Mouse (Mus musculus): ENCODE measurements around the gene Dnah14. TPM values are rescaled to one million over a fixed set of nuclear protein-coding genes. Genes with fewer than 3 reads are reported as not detected.
"Not testable (repeated sequence)": the region's sequence is repeated elsewhere in the genome, so short reads cannot be mapped to it uniquely, and the experiment has no call there.

The Dnah14 gene
- total RNA-seq, 2 experiments from 2014 or later = 0.05 TPM; not detected in 1

DNA sequence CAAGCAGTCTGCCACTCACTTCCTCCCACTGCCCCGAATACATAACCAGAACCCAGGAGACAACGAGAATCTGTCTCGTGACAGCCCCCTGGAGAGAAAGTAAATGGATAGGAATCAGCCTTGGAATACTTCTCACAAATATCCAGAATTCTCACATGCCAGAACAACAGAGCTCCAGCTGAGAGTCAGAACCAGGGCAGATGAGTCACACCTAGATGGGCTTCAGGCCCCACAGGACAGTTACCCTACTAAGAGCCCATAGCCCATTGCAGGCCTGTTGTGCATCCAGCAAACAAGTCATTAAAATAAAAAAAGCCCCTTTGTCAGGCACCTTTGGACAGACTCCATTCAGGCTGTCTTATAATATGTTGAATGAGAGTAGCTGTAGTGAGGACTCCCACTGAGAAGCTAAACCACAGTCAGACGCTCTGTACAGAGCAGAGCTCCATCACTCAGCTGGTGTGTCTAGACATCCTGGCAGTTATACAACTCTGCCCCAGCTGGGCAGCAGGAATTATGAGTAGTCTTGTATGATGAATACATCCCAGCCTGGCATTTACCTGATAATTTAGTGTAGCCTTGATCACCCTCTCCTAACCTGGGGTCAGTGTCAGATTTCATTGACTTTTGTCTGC is 166.0 kb downstream of the Dnah14 start:
- no peak for DNase-seq
- intact Hi-C loops (cut with DNase I) = no loop called here

DNA sequence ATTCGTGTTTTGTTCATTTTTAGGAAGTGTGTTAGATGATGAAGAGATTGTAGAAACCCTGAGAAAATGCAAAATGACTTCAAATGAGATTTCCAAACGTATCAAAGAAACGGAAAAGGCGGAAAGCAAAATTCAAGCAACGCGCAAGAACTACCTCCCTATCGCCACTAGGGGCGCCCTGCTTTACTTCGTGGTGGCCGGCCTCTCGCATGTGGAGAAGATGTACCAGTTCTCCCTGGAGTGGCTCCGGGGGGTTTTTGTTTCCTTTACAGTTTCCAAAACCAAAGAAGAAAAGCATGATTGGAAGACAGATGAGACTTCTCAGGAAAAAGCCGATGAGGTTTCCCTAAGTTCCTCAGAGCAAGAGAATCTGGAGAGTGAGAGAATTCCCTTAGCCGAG is 193.0 kb downstream of the Dnah14 start:
- DNase-seq = peak in 1 of 2 experiments; percentile 6
- intact Hi-C loops (cut with DNase I) = no loop called here

DNA sequence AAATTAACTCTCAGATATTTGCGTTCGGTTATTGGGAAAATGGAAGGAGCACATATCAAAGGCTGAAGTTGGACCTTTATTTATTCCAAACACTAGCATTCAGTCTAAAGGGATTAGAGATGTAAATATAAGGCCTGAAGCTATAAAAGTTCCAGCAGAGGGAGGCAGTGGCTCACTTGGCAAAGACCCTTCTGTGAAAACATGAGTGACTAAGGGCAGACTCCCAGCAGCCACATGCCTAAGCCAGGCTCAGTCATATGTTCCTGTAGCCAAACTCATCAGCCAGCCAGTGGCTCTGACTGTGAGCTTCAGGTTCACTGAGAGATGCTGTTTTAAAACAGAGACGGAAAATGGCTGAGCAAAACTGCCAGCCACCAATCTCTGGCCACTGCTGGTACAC is 195.5 kb downstream of the Dnah14 start:
- no peak for DNase-seq
- intact Hi-C loops (cut with DNase I) = no loop called here

DNA sequence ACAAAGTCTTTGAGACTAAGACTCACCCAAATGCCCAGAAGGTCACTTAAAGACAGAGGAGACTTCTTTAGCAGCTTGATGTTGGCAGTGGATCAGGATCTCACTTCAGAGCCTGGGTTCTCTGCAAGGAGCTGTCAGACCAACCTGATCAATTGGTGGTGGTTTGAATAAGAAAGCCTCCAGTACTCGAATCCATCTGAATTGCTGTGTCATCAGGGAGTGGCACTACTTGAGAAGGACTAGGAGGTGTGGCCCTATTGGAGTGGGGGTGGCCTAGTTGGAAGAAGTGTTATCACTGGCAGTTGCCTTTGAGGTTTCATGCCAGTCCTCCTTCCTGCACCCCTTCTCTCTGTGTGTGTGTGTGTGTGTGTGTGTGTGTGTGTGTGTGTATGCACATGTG is 200.2 kb downstream of the Dnah14 start:
- intact Hi-C loops (cut with DNase I) = no loop called here
- DNase-seq = no peak

DNA sequence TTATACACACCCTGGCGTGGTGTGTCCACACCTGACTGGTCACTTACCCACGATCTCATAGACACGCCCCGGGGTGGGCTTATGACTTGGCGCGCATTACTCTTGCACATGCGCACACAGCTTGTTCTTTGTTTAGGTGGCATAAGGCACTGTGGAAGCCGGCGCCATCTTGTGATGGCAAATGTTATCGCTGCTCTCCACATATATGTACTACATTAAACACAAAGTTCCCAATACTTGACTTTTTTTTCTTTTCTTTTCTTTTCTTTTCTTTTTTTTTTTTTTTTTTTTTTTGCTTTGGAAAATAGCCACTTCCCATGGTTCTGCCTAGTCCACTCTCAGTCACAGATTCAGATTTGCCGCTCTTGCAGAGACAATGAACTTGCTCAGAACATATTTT is 206.2 kb downstream of the Dnah14 start:
- DNase-seq; intact Hi-C loops (cut with DNase I): not testable (repeated sequence)

DNA sequence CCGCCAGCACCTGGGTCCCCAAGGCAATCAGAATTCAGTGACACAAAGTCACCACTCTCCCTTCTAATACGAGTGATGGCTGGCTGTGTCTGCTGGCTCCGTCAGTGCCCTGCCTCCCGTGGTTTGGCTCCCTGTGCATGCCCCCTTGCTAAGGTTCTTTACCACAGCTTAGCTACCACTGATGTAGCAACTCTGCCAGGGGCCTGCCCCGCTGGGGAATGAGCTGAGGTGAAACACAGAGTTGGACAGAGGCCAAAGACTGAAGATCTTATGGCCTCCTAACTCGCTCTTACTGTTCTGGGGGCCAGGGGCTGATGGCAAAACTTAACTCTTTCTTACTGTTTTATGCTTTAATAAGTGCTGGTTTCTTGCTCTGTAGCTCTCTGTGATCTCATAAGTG is 213.6 kb downstream of the Dnah14 start:
- no peak for DNase-seq
- intact Hi-C loops (cut with DNase I) = no loop called here

DNA sequence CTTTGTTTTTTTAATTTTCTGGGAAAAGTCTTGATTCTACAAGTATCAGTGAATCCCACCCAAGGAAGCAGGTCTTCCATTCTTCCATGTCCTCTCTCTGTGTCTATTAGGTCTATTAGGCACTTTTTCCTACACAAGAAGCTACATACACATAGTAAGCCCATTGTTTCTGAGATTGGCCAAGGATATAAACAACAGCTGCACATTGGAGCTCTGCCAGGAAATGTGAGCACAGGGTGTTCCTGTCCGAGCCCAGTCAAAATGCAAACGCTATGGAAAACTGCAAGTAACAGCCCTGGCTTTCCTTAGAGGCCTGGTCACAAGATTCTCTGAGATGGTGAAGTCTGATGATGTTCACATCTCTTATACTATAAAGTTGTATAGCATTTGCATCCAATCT is 217.2 kb downstream of the Dnah14 start:
- DNase-seq = peak; percentile 69 to 74
- intact Hi-C loops (cut with DNase I) = no loop called here

DNA sequence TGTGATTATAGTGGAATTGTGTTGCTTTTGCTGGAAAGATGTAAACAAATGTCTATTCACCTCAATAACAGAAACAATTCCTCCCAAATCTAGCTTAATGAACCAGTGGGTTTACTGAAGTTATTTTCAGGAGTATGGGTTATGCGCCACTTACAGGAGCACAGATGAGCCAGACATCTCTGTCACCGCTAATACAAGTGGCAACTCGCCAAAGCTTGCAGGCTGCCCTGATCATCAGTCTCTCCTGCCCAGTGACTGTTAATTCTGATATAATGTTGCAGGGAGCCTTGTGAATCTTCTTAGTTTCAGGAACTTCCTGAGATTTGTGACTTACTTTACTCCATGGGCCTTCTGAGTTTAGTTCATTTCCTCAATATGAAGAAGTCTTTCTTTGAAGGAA is 223.6 kb downstream of the Dnah14 start:
- intact Hi-C loops (cut with DNase I) = no loop called here
- no peak for DNase-seq

DNA sequence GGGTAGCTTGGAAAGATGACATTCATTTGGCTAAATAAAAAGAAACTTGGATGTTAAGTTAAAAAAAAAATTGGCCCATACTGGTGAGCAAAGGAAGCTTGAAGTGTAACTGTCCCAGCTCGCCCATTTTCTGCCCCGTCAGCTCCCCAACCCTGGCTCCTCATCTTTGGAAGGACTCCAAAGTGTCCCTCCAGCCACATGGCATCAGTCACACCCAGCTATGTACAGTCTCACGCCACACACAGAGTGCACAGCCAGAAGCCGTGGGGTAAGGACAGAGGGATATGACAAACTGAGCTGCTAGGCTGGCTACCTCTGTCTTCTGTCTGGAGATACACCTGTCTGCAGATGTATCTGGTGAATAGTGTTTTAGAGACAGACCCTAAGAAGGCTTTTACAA is 224.3 kb downstream of the Dnah14 start:
- DNase-seq = no peak
- intact Hi-C loops (cut with DNase I) = no loop called here

DNA sequence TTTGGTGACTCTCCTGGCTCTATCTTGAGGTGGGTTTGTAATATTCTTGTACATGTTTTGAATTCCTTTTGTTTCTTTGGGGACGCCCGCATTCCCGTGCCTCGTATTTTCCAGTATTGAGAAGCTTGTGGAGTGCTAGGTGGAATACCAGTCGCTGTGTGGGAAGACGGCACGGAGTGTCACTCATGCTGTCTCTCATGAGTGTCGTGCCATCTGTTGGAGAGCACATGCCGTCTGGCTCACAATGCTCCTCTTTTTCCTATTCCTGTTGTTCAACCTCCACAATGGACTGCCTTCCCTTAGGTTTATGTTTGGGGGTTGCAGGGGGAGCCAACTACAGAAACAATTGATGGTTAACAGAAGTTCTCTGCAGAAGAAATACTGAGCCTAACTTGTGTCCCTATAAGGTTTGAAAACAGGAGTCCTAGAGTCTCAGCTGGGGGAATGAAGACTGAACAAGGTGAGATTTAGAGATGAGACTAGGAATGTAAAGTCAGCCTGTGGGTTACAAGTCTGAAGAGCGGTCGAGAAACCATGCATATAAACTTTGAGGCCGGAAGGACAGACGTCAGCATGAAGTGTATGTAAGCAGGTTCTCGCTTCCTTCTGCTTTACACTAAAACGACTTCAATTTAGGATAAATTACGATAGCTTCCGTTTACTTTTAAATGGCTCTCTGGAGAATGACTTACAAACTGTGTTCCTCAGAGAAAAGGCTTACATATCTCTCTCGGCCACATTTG is 235.3 kb downstream of the Dnah14 start:
- no peak for DNase-seq
- intact Hi-C loops (cut with DNase I) = no loop called here

DNA sequence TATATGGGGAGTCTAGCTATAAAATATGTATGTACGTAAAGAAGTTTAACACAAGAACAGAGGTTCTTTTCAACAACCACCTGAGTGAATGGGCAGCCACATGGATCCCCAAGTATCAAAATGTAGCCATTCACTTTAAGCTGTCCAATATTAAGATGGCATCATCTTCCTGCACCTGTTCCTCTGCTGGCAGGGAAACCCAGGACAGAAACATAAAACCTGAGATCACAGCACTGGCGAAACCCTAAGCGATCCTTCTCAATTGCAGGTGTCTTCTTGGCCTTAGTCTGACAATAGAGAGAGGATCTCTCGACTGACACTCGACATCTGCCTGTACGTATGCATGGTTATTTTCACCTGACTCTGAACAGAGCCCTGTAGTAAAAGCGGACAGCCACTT is 250.4 kb downstream of the Dnah14 start:
- no peak for DNase-seq
- intact Hi-C loops (cut with DNase I) = loop anchor here (5.0 kb wide), 1 partner anchor 56 kb away; no protein-coding TSS in a partner anchor

DNA sequence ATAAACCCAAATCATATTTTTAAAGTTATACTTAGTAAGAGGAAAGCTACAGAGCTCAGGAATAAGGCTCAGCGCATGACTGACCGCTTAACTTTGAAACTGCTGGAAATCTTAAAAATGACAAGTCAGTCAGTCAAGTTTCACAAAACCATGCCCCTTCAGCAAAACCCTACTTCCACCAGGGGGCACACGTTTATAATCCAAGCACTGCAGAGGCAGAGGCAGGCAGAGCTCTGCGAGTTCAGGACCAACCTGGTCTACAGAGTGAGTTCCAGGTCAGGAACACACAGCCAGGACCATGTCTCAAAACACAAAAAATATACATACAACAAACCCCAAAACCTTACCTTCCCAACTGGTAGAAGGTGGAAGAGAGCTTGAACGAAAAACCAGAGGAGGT is 252.0 kb downstream of the Dnah14 start:
- intact Hi-C loops (cut with DNase I) = loop anchor here (5.0 kb wide), 1 partner anchor 54 kb away; no protein-coding TSS in a partner anchor
- no peak for DNase-seq

DNA sequence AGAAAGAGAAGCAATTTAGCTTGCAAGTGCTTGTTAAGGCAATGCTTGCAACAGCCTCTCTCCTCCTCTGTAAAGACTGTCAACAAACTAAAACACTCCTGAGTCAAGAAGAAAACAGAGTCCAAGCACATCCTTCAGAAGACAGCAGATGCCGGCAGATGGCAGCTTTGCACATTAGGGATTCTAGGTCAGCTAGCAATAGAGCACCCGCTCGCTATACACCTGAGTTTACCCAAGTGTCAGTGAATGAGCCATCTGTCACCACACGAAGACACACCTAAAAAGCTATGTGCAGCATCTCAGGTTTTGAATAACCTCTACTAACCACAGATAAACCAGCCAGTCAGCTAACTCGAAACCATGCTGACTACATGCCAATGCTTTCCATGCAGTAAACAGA is 256.4 kb downstream of the Dnah14 start:
- intact Hi-C loops (cut with DNase I) = no loop called here
- DNase-seq = no peak

DNA sequence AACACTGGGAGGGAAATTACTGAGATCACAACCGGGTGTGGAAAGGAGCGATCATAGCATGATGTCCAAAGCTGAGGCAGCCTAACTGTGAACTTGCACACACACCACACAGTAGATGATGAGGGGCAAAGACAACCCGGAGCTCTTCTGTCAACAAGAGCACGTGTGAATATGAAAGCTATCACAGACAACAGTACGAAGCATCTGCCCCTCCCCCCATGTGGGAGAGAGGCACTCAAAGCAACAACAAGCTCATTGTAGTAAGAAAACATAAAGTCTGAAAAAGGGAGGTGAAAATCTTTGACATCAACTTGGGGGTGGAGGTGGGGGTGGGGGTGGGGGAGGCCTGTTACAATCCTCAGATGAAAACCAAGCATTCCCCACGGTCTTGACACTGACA is 256.8 kb downstream of the Dnah14 start:
- intact Hi-C loops (cut with DNase I) = no loop called here
- no peak for DNase-seq

DNA sequence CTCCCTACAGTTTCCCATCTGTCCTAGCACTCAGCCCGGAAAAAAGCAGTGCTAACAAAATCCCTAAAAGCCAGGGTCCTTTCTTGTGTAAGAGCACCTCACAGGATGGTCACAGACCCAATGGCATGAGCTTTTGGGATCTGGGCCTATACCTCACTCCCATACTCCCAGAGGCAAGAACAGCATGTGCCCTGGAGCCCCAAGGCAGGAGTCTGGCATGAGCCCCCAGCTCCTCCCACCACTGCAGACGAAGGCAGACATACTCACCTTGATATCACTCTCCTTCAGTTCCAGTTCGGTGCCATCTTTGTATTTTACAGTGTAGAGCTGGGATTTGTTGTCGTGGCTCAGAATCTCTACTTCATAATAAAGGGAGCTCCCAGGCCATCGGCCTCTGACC is 261.8 kb downstream of the Dnah14 start:
- DNase-seq = no peak
- intact Hi-C loops (cut with DNase I) = no loop called here

DNA sequence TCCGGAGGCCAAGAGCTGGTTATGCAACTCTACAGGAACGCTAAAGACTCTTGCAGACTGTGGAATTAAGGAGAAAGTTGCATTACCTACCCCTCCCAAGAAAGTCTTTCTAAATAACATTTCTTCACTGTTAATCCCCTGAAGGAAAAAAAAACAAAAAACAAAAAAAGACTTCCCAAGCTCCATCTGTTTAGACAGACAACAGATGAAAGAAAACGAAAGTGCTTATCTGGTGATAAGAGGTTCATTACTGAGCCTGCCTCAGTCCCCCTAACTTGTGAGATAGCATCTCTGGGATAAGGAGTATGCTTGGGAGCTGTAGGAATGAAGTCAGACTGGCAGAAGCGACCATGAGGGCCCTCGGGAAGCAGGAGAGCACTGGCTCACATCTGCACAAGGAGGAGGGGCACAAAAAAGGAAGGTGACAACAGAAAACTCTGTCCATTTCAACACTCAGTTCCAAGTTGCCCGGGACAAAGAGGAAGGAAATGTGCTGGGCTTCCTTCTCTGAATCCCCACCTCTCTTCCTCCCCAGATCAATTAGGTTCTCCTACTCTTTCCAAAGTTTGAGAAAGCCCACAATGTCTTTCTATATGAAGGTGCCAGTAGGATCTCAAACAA is 263.5 kb downstream of the Dnah14 start:
- intact Hi-C loops (cut with DNase I) = loop anchor here (2.0 kb wide), 2 partner anchors 21 to 41 kb away; no protein-coding TSS in a partner anchor
- DNase-seq = no peak

DNA sequence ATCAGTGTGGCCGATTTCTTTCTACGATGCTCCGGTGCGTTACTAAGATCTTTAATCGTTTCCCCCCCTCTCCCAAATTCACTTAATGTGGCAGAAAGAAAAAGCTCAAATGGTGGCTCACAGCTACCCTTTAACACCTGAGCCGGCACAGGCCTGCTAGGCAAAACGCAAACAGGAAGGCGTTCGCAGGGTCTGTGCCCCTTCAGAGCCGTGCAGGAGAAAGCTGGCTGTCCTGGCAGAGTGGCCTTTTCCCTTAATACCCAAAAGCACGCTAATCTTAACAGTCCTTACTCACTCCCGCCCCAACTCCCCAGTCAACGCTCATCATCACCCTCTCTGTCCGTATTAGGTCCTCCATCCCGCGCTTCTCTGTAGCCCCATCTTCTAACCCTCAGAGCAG is 265.0 kb downstream of the Dnah14 start:
- intact Hi-C loops (cut with DNase I) = loop anchor here (2.0 kb wide), 2 partner anchors 19 to 39 kb away; no protein-coding TSS in a partner anchor
- DNase-seq = no peak

DNA sequence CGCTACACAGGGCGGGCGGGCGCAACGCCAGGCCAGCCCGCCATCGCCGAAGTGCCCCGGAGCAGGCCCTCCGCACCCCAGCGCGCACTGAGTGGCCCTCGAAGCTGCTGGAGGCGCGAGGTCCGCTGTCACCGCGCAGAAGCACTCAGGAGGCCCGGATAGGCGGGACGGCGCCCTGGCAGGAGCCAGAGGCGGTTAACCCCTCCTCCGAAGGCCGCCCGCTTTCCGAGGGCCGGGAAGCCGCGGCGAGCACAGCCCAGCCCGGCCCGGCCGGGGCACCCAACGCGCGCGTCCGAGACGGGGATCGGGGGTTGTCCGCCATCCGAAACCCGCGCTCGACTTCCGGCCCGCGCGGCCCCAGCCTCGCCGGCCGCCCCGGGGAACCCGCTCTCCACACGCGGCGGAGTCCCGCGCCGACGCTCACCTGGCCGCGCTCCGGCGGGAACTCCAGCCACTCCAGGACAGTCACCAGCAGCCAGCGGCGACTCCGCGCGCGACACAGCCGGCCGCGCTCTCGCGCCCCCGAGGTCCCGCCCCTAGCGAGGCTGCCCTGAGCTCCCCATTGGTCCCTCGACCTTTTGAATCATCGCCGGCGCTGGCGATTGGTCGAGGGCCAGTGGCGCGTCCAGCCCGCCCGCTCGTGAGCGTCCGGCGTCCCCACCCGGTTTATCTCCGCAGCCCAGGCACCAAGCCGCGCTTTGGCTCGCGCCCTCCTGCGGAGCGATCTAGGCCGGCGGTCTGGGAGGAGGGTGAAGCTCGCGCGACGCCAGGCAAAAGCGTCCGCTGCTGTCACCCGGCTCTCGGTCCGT is 265.7 kb downstream of the Dnah14 start:
- DNase-seq = peak; percentile 97 to 98
- intact Hi-C loops (cut with DNase I) = loop anchor here (2.0 kb wide), 2 partner anchors 19 to 39 kb away; no protein-coding TSS in a partner anchor

DNA sequence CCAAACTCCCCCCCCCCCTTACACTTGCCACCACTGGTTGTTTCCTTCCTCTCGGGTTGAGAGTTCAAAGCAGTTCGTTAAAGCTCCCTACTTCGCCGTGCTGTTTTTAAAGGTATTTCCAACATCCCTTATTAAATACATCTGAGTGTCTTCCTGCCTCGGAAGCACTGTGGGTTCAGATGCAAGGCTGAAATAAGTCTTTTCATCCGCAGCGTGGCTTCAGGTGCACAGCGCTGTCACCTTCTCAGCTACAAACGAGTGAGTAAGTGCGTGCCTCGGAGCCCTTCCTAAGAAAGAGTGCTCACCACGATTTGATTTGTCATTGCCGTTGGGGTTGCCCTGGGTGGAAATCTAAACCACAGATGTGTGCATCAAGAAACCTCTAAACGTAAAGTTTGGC is 266.4 kb downstream of the Dnah14 start, which contains the start of gene Lbr:
Gene Lbr, minus strand, starts transcription at position 266 of the 400 bp plus-strand sequence.
- intact Hi-C loops (cut with DNase I) = no loop called here
- no peak for DNase-seq

DNA sequence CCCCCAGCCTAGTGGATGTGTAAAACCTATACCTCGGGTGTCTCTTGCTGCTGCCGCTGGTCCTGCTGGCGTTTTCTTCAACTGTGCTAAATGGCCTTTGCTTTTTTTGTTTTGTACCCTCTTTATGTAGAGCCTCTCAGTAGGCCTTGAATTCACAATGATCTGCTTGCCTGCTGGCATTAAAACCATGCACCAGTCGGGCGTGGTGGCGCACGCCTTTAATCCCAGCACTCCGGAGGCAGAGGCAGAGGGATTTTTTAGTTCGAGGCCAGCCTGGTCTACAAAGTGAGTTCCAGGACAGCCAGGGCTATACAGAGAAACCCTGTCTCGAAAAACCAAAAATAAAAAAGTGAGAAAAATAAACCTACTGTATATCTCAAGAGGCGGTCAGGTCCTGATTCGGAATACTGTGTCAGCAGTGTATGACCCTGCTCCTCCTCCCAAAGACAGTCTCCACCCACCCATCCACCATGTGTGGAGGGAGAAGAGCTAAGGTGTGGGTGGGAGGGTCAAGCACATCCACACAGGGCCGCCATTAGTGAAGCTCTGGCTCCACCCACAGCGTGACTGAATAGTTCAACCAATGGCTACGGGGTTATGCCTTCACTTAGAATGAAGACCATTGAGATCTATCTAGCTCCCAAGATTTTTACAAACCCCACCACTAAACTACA is 268.7 kb downstream of the Dnah14 start:
- DNase-seq = no peak
- intact Hi-C loops (cut with DNase I) = no loop called here
